Mouse (Mus musculus) mature B cell (primary cell): ENCODE results near the gene Fasn.
"Not testable (repeated sequence)": the region's sequence is repeated elsewhere in the genome, so short reads cannot be mapped to it uniquely, and the experiment has no call there.

ENCODE experiments used
- in situ Hi-C: fragments of 300-500 bp; cut with MboI; formaldehyde crosslinking; loops from 2 replicates; pipeline ENCODE4 v1.14.3; 2019

Fasn gene

GRCm38 (mm10) chr11:120823956-120824786 lies at the start of gene Fasn:
Fasn (minus strand) TSS chr11:120824547.
- in situ Hi-C loops = no loop called here

- in situ Hi-C loops = no loop called here
Observed at GRCm38 (mm10) chr11:120873206-120873605, 48.9 kb upstream of the Fasn start.

- in situ Hi-C loops = no loop called here
Observed at GRCm38 (mm10) chr11:120871521-120871920, 47.2 kb upstream of the Fasn start.

GRCm38 (mm10) chr11:120865816-120866215 lies 41.5 kb upstream of the Fasn start:
- in situ Hi-C loops = no loop called here

GRCm38 (mm10) chr11:120862819-120863218 lies 38.5 kb upstream of the Fasn start:
- in situ Hi-C loops = no loop called here

DNA sequence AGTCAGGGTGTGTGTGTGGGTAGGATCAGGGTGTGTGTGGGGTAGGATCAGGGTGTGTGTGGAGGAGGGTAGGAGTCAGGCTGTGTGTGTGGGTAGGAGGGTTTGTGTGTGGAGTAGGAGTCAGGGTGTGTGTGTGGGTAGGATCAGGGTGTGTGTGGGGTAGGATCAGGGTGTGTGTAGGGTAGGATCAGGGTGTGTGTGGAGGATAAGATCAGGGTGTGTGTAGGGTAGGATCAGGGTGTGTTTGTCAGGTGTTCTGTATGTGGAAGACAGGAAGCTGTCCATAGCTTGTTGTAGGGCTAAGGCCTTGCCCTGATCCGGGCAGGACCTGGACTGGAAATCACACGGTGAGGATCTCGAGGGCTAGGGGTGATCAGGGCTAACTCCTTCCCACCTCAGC lies 31.6 kb upstream of the Fasn start:
- in situ Hi-C loops = not testable (repeated sequence)

GRCm38 (mm10) chr11:120853788-120854187 lies 29.4 kb upstream of the Fasn start:
- in situ Hi-C loops = no loop called here

DNA sequence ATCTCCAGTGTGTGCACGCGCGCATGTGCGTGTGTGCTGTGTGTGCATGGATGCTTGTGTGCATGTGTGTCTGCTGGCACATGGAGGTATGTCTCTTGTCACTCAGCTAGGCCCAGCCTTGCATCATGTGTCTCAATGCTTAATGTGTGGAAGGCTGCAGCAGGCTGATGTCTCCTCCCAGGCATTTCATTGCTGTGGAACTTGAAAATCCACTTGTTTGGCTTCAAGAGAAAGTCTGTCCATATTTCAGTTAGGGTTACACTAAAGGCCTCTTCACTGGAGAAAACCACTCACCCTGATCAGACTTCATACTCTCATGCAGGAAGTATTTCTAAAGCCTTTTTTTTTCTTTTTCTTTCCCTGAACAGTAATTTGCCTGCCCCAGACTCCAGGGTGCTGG lies 28.8 kb upstream of the Fasn start:
- in situ Hi-C loops = no loop called here

GRCm38 (mm10) chr11:120852083-120852935 lies 28.0 kb upstream of the Fasn start:
- in situ Hi-C loops = no loop called here

GRCm38 (mm10) chr11:120851582-120851981 lies 27.2 kb upstream of the Fasn start:
- in situ Hi-C loops = no loop called here

GRCm38 (mm10) chr11:120851132-120851531 lies 26.8 kb upstream of the Fasn start:
- in situ Hi-C loops = no loop called here

DNA sequence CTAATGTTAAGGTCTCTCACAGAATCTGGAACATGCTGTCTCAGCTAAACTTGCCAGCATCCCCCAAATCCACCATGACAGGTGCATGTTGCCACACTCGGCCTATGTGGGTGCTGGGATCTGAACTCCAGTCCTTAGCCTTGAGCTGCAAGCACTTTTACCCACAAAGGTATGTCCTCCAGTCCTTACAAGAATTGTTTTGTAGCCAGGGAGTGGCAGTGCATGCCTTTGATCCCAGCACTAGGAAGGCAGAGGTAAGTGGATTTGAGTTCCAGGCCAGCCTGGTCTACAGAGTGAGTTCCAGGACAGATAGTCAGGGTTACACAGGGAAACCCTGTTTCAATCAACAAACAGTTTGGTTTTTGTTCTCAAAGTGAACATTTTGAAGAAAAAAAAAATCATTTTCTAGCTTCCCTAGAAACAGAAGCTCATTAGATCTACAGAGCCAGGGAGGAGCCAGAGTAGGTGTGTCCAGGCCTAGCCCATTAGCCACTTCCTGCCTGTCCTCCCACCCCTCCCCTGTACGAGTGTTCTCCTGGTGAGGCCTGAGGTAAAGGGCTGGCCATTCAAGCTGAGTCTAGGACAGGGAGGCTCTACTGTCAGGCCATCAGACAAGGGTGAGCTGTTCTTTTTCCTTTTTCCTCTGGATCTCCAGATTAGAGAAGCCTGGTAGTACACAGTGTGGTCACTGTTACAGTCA lies 26.1 kb upstream of the Fasn start:
- in situ Hi-C loops = no loop called here

DNA sequence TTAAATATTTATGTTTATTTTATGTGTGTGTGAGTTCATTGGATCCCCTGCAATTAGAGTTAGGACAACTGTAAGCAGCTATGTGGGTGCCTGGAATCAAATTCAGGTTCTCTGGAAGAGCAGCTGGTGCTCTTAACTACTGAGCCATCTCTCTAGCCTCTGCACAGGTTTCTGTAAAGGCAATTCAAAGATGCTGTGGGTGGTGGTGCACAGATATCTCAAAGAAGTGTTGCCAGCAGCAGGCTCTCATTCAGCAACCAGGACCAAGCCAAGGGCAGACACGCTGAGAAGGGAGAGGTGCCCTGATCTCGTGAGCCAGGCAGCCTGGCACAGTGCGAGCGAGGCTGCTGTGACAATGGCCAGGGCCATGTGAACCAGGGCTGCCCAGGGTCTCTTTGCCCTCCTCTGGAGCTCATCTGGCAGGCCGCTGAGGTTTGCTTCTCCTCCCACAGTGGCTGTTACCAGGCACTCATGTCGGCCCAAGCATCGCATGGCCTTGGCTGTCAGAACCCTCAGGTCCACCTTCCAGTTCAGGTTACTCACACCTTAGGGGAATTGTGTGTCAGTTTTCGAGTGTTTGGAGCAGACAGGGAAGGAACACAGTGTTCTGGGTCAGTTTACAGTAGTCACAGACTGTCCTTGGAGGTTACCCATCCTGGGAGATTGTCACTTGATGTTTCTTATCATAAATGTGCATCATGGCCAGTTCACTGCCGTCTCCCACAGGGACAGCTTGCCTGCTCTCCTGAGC lies 22.6 kb upstream of the Fasn start:
- in situ Hi-C loops = no loop called here

GRCm38 (mm10) chr11:120844329-120844728 lies 20.0 kb upstream of the Fasn start:
- in situ Hi-C loops = no loop called here

DNA sequence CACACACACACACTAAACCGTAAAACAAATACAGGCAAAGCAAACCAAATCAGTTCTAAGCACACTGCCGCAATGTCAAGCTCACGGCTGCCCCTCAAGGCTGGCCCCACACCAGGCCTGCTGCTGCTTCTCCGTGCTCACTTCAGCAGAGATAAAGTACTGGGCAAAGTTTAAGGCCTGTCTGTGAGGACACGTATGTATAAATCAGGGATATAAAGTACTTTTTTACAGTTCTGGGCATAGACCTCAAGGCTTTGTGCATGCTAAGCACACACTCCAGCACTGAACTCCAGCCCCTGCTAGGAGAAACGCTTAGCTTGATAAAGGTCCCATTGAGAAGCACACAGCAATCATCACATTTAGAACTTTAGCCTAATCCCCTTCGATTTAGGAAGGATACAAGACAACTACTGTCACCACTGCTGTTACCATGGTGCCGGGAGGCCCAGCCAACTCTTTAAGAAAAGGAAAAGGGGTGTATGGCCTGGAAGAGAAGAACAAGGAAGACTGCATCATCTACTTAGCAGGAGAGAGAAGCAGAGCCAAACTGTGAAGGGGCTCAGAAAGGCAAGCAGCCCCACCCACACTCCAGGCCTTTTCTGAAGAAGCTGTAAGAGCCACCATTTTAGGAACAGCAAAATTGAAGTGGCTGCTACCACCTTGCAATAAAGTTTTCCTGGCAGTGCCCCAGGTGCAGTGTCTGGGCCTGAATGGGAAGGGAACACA lies 9.4 kb upstream of the Fasn start:
- in situ Hi-C loops = no loop called here

DNA sequence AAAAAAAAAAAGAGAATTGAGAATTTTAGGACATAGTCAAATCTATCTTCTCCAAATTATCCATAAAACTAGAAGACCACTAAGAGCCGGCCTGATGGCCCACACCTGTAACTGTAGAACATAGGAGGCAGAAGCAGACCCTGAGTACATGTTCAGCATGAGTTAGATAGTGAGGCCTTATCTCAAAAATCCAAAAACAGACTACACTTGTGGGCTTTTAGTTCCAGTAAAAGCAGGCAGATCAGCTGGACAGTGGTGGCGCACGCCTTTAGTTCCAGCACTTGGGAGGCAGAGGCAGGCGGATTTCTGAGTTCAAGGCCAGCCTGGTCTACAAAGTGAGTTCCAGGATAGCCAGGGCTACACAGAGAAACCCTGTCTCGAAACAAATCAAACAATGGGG lies 8.6 kb upstream of the Fasn start:
- in situ Hi-C loops = not testable (repeated sequence)

DNA sequence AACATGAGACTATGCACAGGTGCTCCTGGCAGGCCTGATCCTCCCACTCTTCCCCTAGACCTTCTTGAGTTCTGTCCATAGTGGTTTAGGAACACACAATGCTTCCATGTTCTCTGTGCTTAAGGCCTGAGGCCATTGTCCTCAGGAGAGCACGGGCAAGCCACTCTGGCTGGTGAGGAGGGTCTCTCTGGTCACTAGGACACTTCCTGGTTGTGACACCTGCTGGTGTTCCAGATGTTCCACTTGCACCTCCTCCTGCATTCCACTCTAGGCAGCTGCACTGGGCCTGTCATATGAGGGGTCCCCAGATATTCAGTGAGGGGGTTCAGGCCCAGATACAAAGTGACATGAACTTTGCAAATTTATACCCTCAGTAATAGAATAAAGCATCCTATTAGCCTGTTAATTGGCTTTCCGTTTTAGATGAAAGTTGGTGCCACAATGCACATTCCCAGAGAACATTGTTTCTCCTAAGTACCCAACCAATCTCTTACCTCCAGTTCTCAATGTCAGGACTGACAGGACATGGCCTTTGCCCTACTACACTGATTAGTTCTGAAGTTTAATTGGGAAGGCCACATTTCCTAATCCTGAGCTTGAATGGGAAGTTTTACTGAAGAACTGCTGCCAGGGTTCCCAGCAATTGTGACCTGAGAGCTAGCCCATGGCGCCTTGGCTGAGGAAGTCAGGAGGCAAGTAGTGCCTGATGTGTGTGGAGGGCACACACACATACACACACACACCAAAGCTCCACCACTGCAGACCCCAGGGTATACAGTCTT lies 7.5 kb upstream of the Fasn start:
- in situ Hi-C loops = no loop called here

GRCm38 (mm10) chr11:120830686-120831085 lies 6.3 kb upstream of the Fasn start:
- in situ Hi-C loops = no loop called here

GRCm38 (mm10) chr11:120829757-120830532 lies 5.6 kb upstream of the Fasn start:
- in situ Hi-C loops = no loop called here
